Mouse (Mus musculus) neural tube, embryonic 15.5 days (tissue): ENCODE data around the gene Camkmt. TPM values are rescaled to one million over a fixed set of nuclear protein-coding genes. Genes with fewer than 3 reads are reported as not detected.

ENCODE experiments used
- polyA plus RNA-seq: library from polyadenylated mRNA; unstranded; fragments of >200 nt; fragmentation: Nextera tagmentation; extraction: Ambion mirVana; gene quantifications from 2 replicates; pipeline ENCODE4 v1.2.1, GENCODE M21; 2015

Camkmt gene
- polyA plus RNA-seq, 1 experiment from 2014 or later = 22.4 TPM

Other genes with a start within 250 kb of the Camkmt start
- gene Ppm1b, start 133.8 kb upstream of the Camkmt start, polyA plus RNA-seq = 82.2 and 84.7 TPM in 2 replicates
- 0.14 and 0.37 TPM in 2 replicates for gene Slc3a1, start 62.2 kb upstream of the Camkmt start, polyA plus RNA-seq
- gene Prepl, start 311 bp upstream of the Camkmt start, polyA plus RNA-seq = 126 and 135 TPM in 2 replicates